Mouse (Mus musculus) hindbrain, embryonic 11.5 days (tissue): ENCODE results near the gene Gm14296. TPM values are rescaled to one million over a fixed set of nuclear protein-coding genes. Genes with fewer than 3 reads are reported as not detected.
"Not testable (repeated sequence)": the region's sequence is repeated elsewhere in the genome, so short reads cannot be mapped to it uniquely, and the experiment has no call there.

Experiments
- ATAC-seq: fragments of 200-750 bp; cut with Nextera tagmentation; 2 replicates; pipeline ENCODE4 v1.8.0; 2017; ENCODE audit warnings: mild to moderate bottlenecking, moderate TSS enrichment, moderate library complexity; ENCODE audit not compliant: low FRiP score
- DNase-seq: peaks from one replicate; pipeline ENCODE4 v3.0.0-alpha.2; 2015; ENCODE audit warnings: low spot score
- H3K27ac ChIP-seq: fragments of 300-500 bp; sonication (generic); 2 replicates; pipeline ENCODE4 v1.5.1; 2014; ENCODE audit warnings: mild to moderate bottlenecking, low read depth, low read length
- H3K27me3 ChIP-seq: fragments of 300-500 bp; sonication (generic); 2 replicates; pipeline ENCODE4 v1.6.1; 2014; ENCODE audit warnings: mild to moderate bottlenecking, low read length, moderate library complexity, mixed read lengths; ENCODE audit not compliant: control insufficient read depth, insufficient read depth
- H3K36me3 ChIP-seq: fragments of 300-500 bp; sonication (generic); 2 replicates; pipeline ENCODE4 v1.6.1; 2014; ENCODE audit warnings: mild to moderate bottlenecking, low read length, moderate library complexity, mixed read lengths; ENCODE audit not compliant: control insufficient read depth, insufficient read depth
- H3K4me1 ChIP-seq: fragments of 300-500 bp; sonication (generic); replicated peaks from 2 replicates; pipeline ENCODE4 v1.6.1; 2014; ENCODE audit warnings: low read length, mixed read lengths; ENCODE audit not compliant: control insufficient read depth, insufficient read depth
- H3K4me2 ChIP-seq: fragments of 300-500 bp; sonication (generic); replicated peaks from 2 replicates; pipeline ENCODE4 v1.6.1; 2014; ENCODE audit warnings: mild to moderate bottlenecking, low read depth, low read length
- H3K4me3 ChIP-seq: fragments of 300-500 bp; sonication (generic); 2 replicates; pipeline ENCODE4 v1.5.1; 2014; ENCODE audit warnings: low read depth, low read length
- H3K9ac ChIP-seq: fragments of 300-500 bp; sonication (generic); 2 replicates; pipeline ENCODE4 v1.6.1; 2014; ENCODE audit warnings: low read depth, low read length
- H3K9me3 ChIP-seq: fragments of 300-500 bp; sonication (generic); 2 replicates; pipeline ENCODE4 v1.6.1; 2016; ENCODE audit warnings: low read length; ENCODE audit not compliant: control insufficient read depth
- WGBS: fragments of 180-500 bp; shearing (Covaris S2); extraction: QIAGEN DNeasy Blood & Tissue Kit; methylation state at CpG from one replicate; pipeline ENCODE4 v1.1.7; 2014; 5-methylcytosine and 5-hydroxymethylcytosine counted together
- polyA plus RNA-seq: library from polyadenylated mRNA; unstranded; fragments of >200 nt; fragmentation: Nextera tagmentation; extraction: Ambion mirVana; gene quantifications from 2 replicates; pipeline ENCODE4 v1.2.1, GENCODE M21; 2014

The Gm14296 gene
- 10.6 and 12.9 TPM in 2 replicates for polyA plus RNA-seq

- no CpG with 5 or more reads among the region's 2 CpGs for WGBS
- not testable (repeated sequence) for ATAC-seq, H3K4me2 ChIP-seq, H3K27ac ChIP-seq, H3K4me1 ChIP-seq, DNase-seq, H3K4me3 ChIP-seq, H3K9me3 ChIP-seq, H3K36me3 ChIP-seq, H3K9ac ChIP-seq, H3K27me3 ChIP-seq
Observed at GRCm38 (mm10) chr2:176927709-176928108, at the start of gene Gm14296. Gene Gm14296, minus strand, starts transcription at chr2:176927809.

GRCm38 (mm10) chr2:176905464-176905863, 22.1 kb downstream of the Gm14296 start:
- not testable (repeated sequence) for H3K27me3 ChIP-seq, H3K4me2 ChIP-seq, ATAC-seq, H3K27ac ChIP-seq, H3K9ac ChIP-seq, H3K4me3 ChIP-seq, DNase-seq, H3K4me1 ChIP-seq, H3K36me3 ChIP-seq, H3K9me3 ChIP-seq
- no CpG with 5 or more reads among the region's 1 CpGs for WGBS

Other genes starting within 250 kb of the Gm14296 start
- gene Gm14305, start 219.5 kb downstream of the Gm14296 start, polyA plus RNA-seq: 34.0 and 36.0 TPM in 2 replicates
- 10.2 and 10.9 TPM in 2 replicates for gene Gm14295, start 129.2 kb downstream of the Gm14296 start, polyA plus RNA-seq
- gene Gm14408, start 96.7 kb downstream of the Gm14296 start, polyA plus RNA-seq: not detected in 2 replicates
- 9.6 and 11.8 TPM in 2 replicates for gene Gm14419, start 73.1 kb upstream of the Gm14296 start, polyA plus RNA-seq
- gene Gm14401, start 146.5 kb upstream of the Gm14296 start, polyA plus RNA-seq: not detected in 2 replicates